Mouse (Mus musculus): Measurements from ENCODE around the gene Zfhx3. TPM values are rescaled to one million over a fixed set of nuclear protein-coding genes. Genes with fewer than 3 reads are reported as not detected.

Zfhx3 gene
- polyA plus RNA-seq, 1 experiment from 2014 or later: 15.7 TPM

GRCm38 (mm10) chr8:108716291-108716811 lies 773.9 kb downstream of the Zfhx3 start:
- H3K27ac ChIP-seq (ENCODE audit: low read depth): 0 out of 2 replicates have a peak overlapping the region, but pooled peaks have one; percentile 92
- H3K36me3 ChIP-seq (ENCODE audit: control insufficient read depth, insufficient read depth, low read length): no peaks in the 10 kb centered on the region
- 26% methylated on average over 7 of the region's 7 CpGs for WGBS
- H3K9me3 ChIP-seq (ENCODE audit: control insufficient read depth, low read length): no peaks in the 10 kb centered on the region
- H3K4me2 ChIP-seq (ENCODE audit: low read length): peak overlapping the region; percentile 92
- no peak overlapping the region for H3K9ac ChIP-seq (ENCODE audit: low read length)
- peaks cover 73% of the 10 kb centered on the region for H3K4me1 ChIP-seq (replicated peaks; ENCODE audit: control insufficient read depth, insufficient read depth, low read length)
- ATAC-seq (replicated peaks; ENCODE audit: low FRiP score, low TSS enrichment, low read depth): no peak
- no peaks in the 10 kb centered on the region for H3K27me3 ChIP-seq (replicated peaks; ENCODE audit: control insufficient read depth, insufficient read depth, low read length)
- no peak for DNase-seq (ENCODE audit: low spot score)
- peak overlapping the region; percentile 68 for H3K4me3 ChIP-seq (ENCODE audit: low read depth, low read length)

GRCm38 (mm10) chr8:108717545-108717944 lies 775.1 kb downstream of the Zfhx3 start:
- WGBS: 58% methylated on average over 8 of the region's 8 CpGs
- Histone ChIP-seq H3K9me3 (ENCODE audit: control insufficient read depth, low read length) (no peaks in the 10 kb centered on the region), H3K27ac (ENCODE audit: low read depth) (no peak overlapping the region), H3K4me1 (replicated peaks; ENCODE audit: control insufficient read depth, insufficient read depth, low read length) (peaks cover 70% of the 10 kb centered on the region), H3K4me2 (ENCODE audit: low read length) (peak overlapping the region; percentile 92), H3K27me3 (replicated peaks; ENCODE audit: control insufficient read depth, insufficient read depth, low read length) (no peaks in the 10 kb centered on the region), H3K4me3 (ENCODE audit: low read depth, low read length) (no peak overlapping the region), H3K9ac (ENCODE audit: low read length) (no peak overlapping the region), H3K36me3 (ENCODE audit: control insufficient read depth, insufficient read depth, low read length) (no peaks in the 10 kb centered on the region)
- DNase-seq (ENCODE audit: low spot score): no peak
- no peak for ATAC-seq (replicated peaks; ENCODE audit: low FRiP score, low TSS enrichment, low read depth)

GRCm38 (mm10) chr8:108718031-108718430 lies 775.6 kb downstream of the Zfhx3 start:
- H3K9me3 ChIP-seq (ENCODE audit: control insufficient read depth, low read length): no peaks in the 10 kb centered on the region
- H3K4me3 ChIP-seq (ENCODE audit: low read depth, low read length): 0 out of 2 replicates have a peak overlapping the region, but pooled peaks have one; percentile 3
- H3K9ac ChIP-seq (ENCODE audit: low read length): no peak overlapping the region
- peak overlapping the region; percentile 92 for H3K4me2 ChIP-seq (ENCODE audit: low read length)
- H3K36me3 ChIP-seq (ENCODE audit: control insufficient read depth, insufficient read depth, low read length): no peaks in the 10 kb centered on the region
- 15% methylated on average over 6 of the region's 6 CpGs for WGBS
- DNase-seq (ENCODE audit: low spot score) (no peak), ATAC-seq (replicated peaks; ENCODE audit: low FRiP score, low TSS enrichment, low read depth) (no peak)
- H3K4me1 ChIP-seq (replicated peaks; ENCODE audit: control insufficient read depth, insufficient read depth, low read length): peaks cover 70% of the 10 kb centered on the region
- no peaks in the 10 kb centered on the region for H3K27me3 ChIP-seq (replicated peaks; ENCODE audit: control insufficient read depth, insufficient read depth, low read length)
- H3K27ac ChIP-seq (ENCODE audit: low read depth): no peak overlapping the region

- no peaks in the 10 kb centered on the region for H3K9me3 ChIP-seq (ENCODE audit: control insufficient read depth, low read length)
- no peak overlapping the region for H3K9ac ChIP-seq (ENCODE audit: low read length)
- no peaks in the 10 kb centered on the region for H3K36me3 ChIP-seq (ENCODE audit: control insufficient read depth, insufficient read depth, low read length)
- peaks cover 77% of the 10 kb centered on the region for H3K4me1 ChIP-seq (replicated peaks; ENCODE audit: control insufficient read depth, insufficient read depth, low read length)
- H3K27ac ChIP-seq (ENCODE audit: low read depth): no peak overlapping the region
- H3K4me3 ChIP-seq (ENCODE audit: low read depth, low read length): no peak overlapping the region
- ATAC-seq (replicated peaks; ENCODE audit: low FRiP score, low TSS enrichment, low read depth) (no peak), DNase-seq (ENCODE audit: low spot score) (no peak)
- no peaks in the 10 kb centered on the region for H3K27me3 ChIP-seq (replicated peaks; ENCODE audit: control insufficient read depth, insufficient read depth, low read length)
- WGBS: 49% methylated on average over 4 of the region's 4 CpGs
- H3K4me2 ChIP-seq (ENCODE audit: low read length): no peak overlapping the region
These were observed 778.4 kb downstream of the Zfhx3 start for GRCm38 (mm10) chr8:108720840-108721239.

GRCm38 (mm10) chr8:108722671-108723513 lies 780.4 kb downstream of the Zfhx3 start:
- Histone ChIP-seq H3K27me3 (replicated peaks; ENCODE audit: control insufficient read depth, insufficient read depth, low read length) (no peaks in the 10 kb centered on the region), H3K4me1 (replicated peaks; ENCODE audit: control insufficient read depth, insufficient read depth, low read length) (peaks cover 70% of the 10 kb centered on the region), H3K9ac (ENCODE audit: low read length) (no peak overlapping the region), H3K4me2 (ENCODE audit: low read length) (no peak overlapping the region), H3K4me3 (ENCODE audit: low read depth, low read length) (no peak overlapping the region), H3K9me3 (ENCODE audit: control insufficient read depth, low read length) (no peaks in the 10 kb centered on the region), H3K27ac (ENCODE audit: low read depth) (0 out of 2 replicates have a peak overlapping the region, but pooled peaks have one; percentile 33), H3K36me3 (ENCODE audit: control insufficient read depth, insufficient read depth, low read length) (no peaks in the 10 kb centered on the region)
- WGBS: 28% methylated on average over 8 of the region's 8 CpGs
- ATAC-seq (replicated peaks; ENCODE audit: low FRiP score, low TSS enrichment, low read depth): no peak
- no peak for DNase-seq (ENCODE audit: low spot score)

- H3K27me3 ChIP-seq (replicated peaks; ENCODE audit: control insufficient read depth, insufficient read depth, low read length): no peaks in the 10 kb centered on the region
- ATAC-seq (replicated peaks; ENCODE audit: low FRiP score, low TSS enrichment, low read depth): no peak
- 72% methylated on average over 11 of the region's 11 CpGs for WGBS
- no peaks in the 10 kb centered on the region for H3K9me3 ChIP-seq (ENCODE audit: control insufficient read depth, low read length)
- no peak for DNase-seq (ENCODE audit: low spot score)
- H3K4me1 ChIP-seq (replicated peaks; ENCODE audit: control insufficient read depth, insufficient read depth, low read length): peaks cover 67% of the 10 kb centered on the region
- H3K4me3 ChIP-seq (ENCODE audit: low read depth, low read length): no peak overlapping the region
- H3K27ac ChIP-seq (ENCODE audit: low read depth): peak overlapping the region; percentile 54; the same call in 1 of the 2 replicates
- H3K9ac ChIP-seq (ENCODE audit: low read length): no peak overlapping the region
- no peak overlapping the region for H3K4me2 ChIP-seq (ENCODE audit: low read length)
- H3K36me3 ChIP-seq (ENCODE audit: control insufficient read depth, insufficient read depth, low read length): no peaks in the 10 kb centered on the region
These were observed 781.2 kb downstream of the Zfhx3 start for GRCm38 (mm10) chr8:108723636-108724035.

- no peaks in the 10 kb centered on the region for H3K36me3 ChIP-seq (ENCODE audit: control insufficient read depth, insufficient read depth, low read length)
- H3K4me3 ChIP-seq (ENCODE audit: low read depth, low read length): no peak overlapping the region
- no peak overlapping the region for H3K27ac ChIP-seq (ENCODE audit: low read depth)
- no peak overlapping the region for H3K9ac ChIP-seq (ENCODE audit: low read length)
- no peaks in the 10 kb centered on the region for H3K9me3 ChIP-seq (ENCODE audit: control insufficient read depth, low read length)
- WGBS: 30% methylated on average over 11 of the region's 11 CpGs
- H3K27me3 ChIP-seq (replicated peaks; ENCODE audit: control insufficient read depth, insufficient read depth, low read length): no peaks in the 10 kb centered on the region
- peaks cover 77% of the 10 kb centered on the region for H3K4me1 ChIP-seq (replicated peaks; ENCODE audit: control insufficient read depth, insufficient read depth, low read length)
- ATAC-seq (replicated peaks; ENCODE audit: low FRiP score, low TSS enrichment, low read depth): peak; percentile 48; the same call in 1 of the 2 replicates
- DNase-seq (ENCODE audit: low spot score): no peak
- no peak overlapping the region for H3K4me2 ChIP-seq (ENCODE audit: low read length)
These were observed 782.5 kb downstream of the Zfhx3 start for GRCm38 (mm10) chr8:108724818-108725506.

GRCm38 (mm10) chr8:108725631-108726030 lies 783.2 kb downstream of the Zfhx3 start:
- Histone ChIP-seq H3K27me3 (replicated peaks; ENCODE audit: control insufficient read depth, insufficient read depth, low read length) (no peaks in the 10 kb centered on the region), H3K4me1 (replicated peaks; ENCODE audit: control insufficient read depth, insufficient read depth, low read length) (peaks cover 78% of the 10 kb centered on the region), H3K9me3 (ENCODE audit: control insufficient read depth, low read length) (no peaks in the 10 kb centered on the region), H3K27ac (ENCODE audit: low read depth) (no peak overlapping the region), H3K9ac (ENCODE audit: low read length) (no peak overlapping the region), H3K36me3 (ENCODE audit: control insufficient read depth, insufficient read depth, low read length) (no peaks in the 10 kb centered on the region), H3K4me3 (ENCODE audit: low read depth, low read length) (no peak overlapping the region), H3K4me2 (ENCODE audit: low read length) (no peak overlapping the region)
- DNase-seq (ENCODE audit: low spot score) (no peak), ATAC-seq (replicated peaks; ENCODE audit: low FRiP score, low TSS enrichment, low read depth) (no peak)
- 80% methylated on average over 10 of the region's 10 CpGs for WGBS
